ENCODE assay signal across 8 mouse cellular contexts in genomic region chr6:65510051-65510669, GRCm38 (mm10). TPM values are rescaled to one million over a fixed set of nuclear protein-coding genes. Genes with fewer than 3 reads are reported as not detected.
DNase-seq lines count a peak whose midpoint lies in the region; ATAC-seq and TF ChIP-seq lines count a peak whose summit lies in the region.

No protein-coding gene starts in this region.

- ATAC-seq in heart, embryonic 11.5 days (replicated peaks; ENCODE audit: insufficient number of reproducible peaks, low FRiP score, low TSS enrichment) = no peak
- ATAC-seq in midbrain, embryonic 15.5 days (replicated peaks) = peak; percentile 85

- intact Hi-C loops in heart, adult 2 months (cut with DNase I) = loop anchor here (1.0 to 5.0 kb wide), 4 partner anchors 59 to 1022 kb away; no protein-coding TSS in a partner anchor
- intact Hi-C loops in left cerebral cortex, postnatal 36 days (cut with DNase I) = loop anchor here (1.0 to 5.0 kb wide), 3 partner anchors 59 to 1022 kb away; no protein-coding TSS in a partner anchor

- TF ChIP-seq CTCF in heart, adult 2 months (IDR thresholded peaks at IDR 0.05) = peak; percentile 98; the same call in 1 of the 2 replicates

- no peaks in the 10 kb centered on the region for H3K4me1 ChIP-seq in heart, adult 2 months (ENCODE audit: control insufficient read depth, insufficient read depth, low read length)
- no peaks in the 10 kb centered on the region for H3K4me1 ChIP-seq in heart, embryonic 11.5 days (ENCODE audit: control insufficient read depth, insufficient read depth, low read length)
- H3K4me1 ChIP-seq in midbrain, embryonic 15.5 days = no peaks in the 10 kb centered on the region

- 35% methylated on average over 4 of the region's 4 CpGs for WGBS in heart, adult 2 months
- 41% methylated on average over 4 of the region's 4 CpGs for WGBS in heart, embryonic 11.5 days (ENCODE audit: insufficient replicate concordance)
- WGBS in midbrain, embryonic 15.5 days = 43% methylated on average over 4 of the region's 4 CpGs

- H3K4me3 ChIP-seq in heart, adult 2 months = no peak overlapping the region
- no peak overlapping the region for H3K4me3 ChIP-seq in heart, embryonic 11.5 days (ENCODE audit: low read depth, low read length)
- H3K4me3 ChIP-seq in midbrain, embryonic 15.5 days = no peak overlapping the region

- no peaks in the 10 kb centered on the region for H3K9me3 ChIP-seq in heart, embryonic 11.5 days (replicated peaks; ENCODE audit: control insufficient read depth, low read length)
- no peaks in the 10 kb centered on the region for H3K9me3 ChIP-seq in midbrain, embryonic 15.5 days

- H3K27me3 ChIP-seq in heart, adult 2 months (ENCODE audit: control insufficient read depth, insufficient read depth, low read length) = no peaks in the 10 kb centered on the region
- no peaks in the 10 kb centered on the region for H3K27me3 ChIP-seq in heart, embryonic 11.5 days (ENCODE audit: control insufficient read depth, insufficient read depth, low read length)
- no peaks in the 10 kb centered on the region for H3K27me3 ChIP-seq in midbrain, embryonic 15.5 days (replicated peaks)

- H3K27ac ChIP-seq in heart, adult 2 months = no peak overlapping the region
- no peak overlapping the region for H3K27ac ChIP-seq in heart, embryonic 11.5 days (ENCODE audit: low read depth, low read length)
- no peak overlapping the region for H3K27ac ChIP-seq in midbrain, embryonic 15.5 days

- no peaks in the 10 kb centered on the region for H3K36me3 ChIP-seq in heart, adult 2 months (ENCODE audit: control insufficient read depth, insufficient read depth, low read length)
- H3K36me3 ChIP-seq in heart, embryonic 11.5 days (ENCODE audit: control insufficient read depth, insufficient read depth, low read length) = no peaks in the 10 kb centered on the region
- no peaks in the 10 kb centered on the region for H3K36me3 ChIP-seq in midbrain, embryonic 15.5 days (replicated peaks)

- no peak for TF ChIP-seq POLR2A in heart, adult 2 months (IDR thresholded peaks at IDR 0.05; ENCODE audit: insufficient read depth, low read depth, low read length)

- H3K9ac ChIP-seq in heart, adult 2 months (ENCODE audit: low read depth, low read length) = no peak overlapping the region
- H3K9ac ChIP-seq in heart, embryonic 11.5 days (ENCODE audit: low read depth, low read length) = no peak overlapping the region
- no peak overlapping the region for H3K9ac ChIP-seq in midbrain, embryonic 15.5 days

- H3K79me2 ChIP-seq in heart, adult 2 months (replicated peaks; ENCODE audit: control insufficient read depth, insufficient read depth, low read length) = no peaks in the 10 kb centered on the region

- peak; percentile 56 to 69 for DNase-seq in heart, adult 2 months
- DNase-seq in cerebellum, adult 9-10 months = peak; percentile 56
- DNase-seq in frontal cortex, postnatal 25 days (ENCODE audit: low spot score in 2 of 2) = peak; percentile 41 to 58
- DNase-seq in kidney, adult 11 months = peak; percentile 32
- peak; percentile 57 to 62 for DNase-seq in left cerebral cortex, postnatal 36 days (ENCODE audit: low spot score in 2 of 2)
- DNase-seq in spleen, postnatal 10 days (ENCODE audit: low spot score in 2 of 2) = peak; percentile 21 to 67

- peak; percentile 76; the same call in 1 of the 2 replicates for TF ChIP-seq EP300 in heart, adult 2 months (IDR thresholded peaks at IDR 0.05; ENCODE audit: insufficient read depth, low read depth, low read length)

- no peak overlapping the region for H3K4me2 ChIP-seq in heart, embryonic 11.5 days
- H3K4me2 ChIP-seq in midbrain, embryonic 15.5 days = no peak overlapping the region

RNA-seq across cellular contexts. Expression of gene Tnip3, which starts 15.0 kb away (rescaled TPM):
- 1 to 10 TPM; 2.0 to 2.7 TPM for total RNA-seq in heart, adult 2 months (2021)
- 0.78 and 1.5 TPM in 2 replicates for polyA plus RNA-seq in heart, adult 2 months (2012; rRNA removed)
- 0.20 and 0.23 TPM in 2 replicates for polyA plus RNA-seq in heart, embryonic 11.5 days (2014; fragmentation: Nextera tagmentation; extraction: Ambion mirVana)
- under 1 TPM in 1 of 2 experiments, not detected in 1; 0.30 TPM for total RNA-seq in left cerebral cortex, postnatal 36 days (2021)
- not detected in 2 replicates for polyA plus RNA-seq in midbrain, embryonic 15.5 days (2015; fragmentation: Nextera tagmentation; extraction: Ambion mirVana)
